Mouse (Mus musculus): ENCODE measurements at regions not wholly inside any gene's neighbourhood (a gene's known extent, or its start where the extent isn't known, plus 50 kb on each side); places are given as distances from the start of the nearest gene placed in this dataset.

GRCm38 (mm10) chr10:119074887-119075286, 165.0 kb downstream of the Cand1 start:
- no peak for DNase-seq
- TF ChIP-seq CTCF (IDR thresholded peaks at IDR 0.05; ENCODE audit: low read depth) (no peak), EP300 (IDR thresholded peaks at IDR 0.05; ENCODE audit: low read depth) (no peak)
- H3K36me3 ChIP-seq (replicated peaks; ENCODE audit: insufficient read depth, low read length) = no peaks in the 10 kb centered on the region
- 76% methylated on average over 15 of the region's 15 CpGs for WGBS (ENCODE audit: insufficient replicate concordance)
- no peak overlapping the region for H3K9ac ChIP-seq (replicated peaks)
- H3K4me1 ChIP-seq (ENCODE audit: insufficient read depth) = peaks cover 7% of the 10 kb centered on the region; the same call in 1 of the 2 replicates
- H3K27ac ChIP-seq (ENCODE audit: low read depth) = no peak overlapping the region
- ATAC-seq = no peak
- H3K27me3 ChIP-seq (ENCODE audit: insufficient read depth, low read length) = no peaks in the 10 kb centered on the region
- H3K4me3 ChIP-seq (ENCODE audit: low read depth, low read length) = no peak overlapping the region
- no peak overlapping the region for H3K4me2 ChIP-seq (ENCODE audit: low read depth, low read length)
- H3K9me3 ChIP-seq (ENCODE audit: low read length) = no peaks in the 10 kb centered on the region

- WGBS (ENCODE audit: insufficient replicate concordance) = 84% methylated on average over 3 of the region's 3 CpGs
- peaks cover 7% of the 10 kb centered on the region for H3K4me1 ChIP-seq (ENCODE audit: insufficient read depth)
- TF ChIP-seq EP300 (IDR thresholded peaks at IDR 0.05; ENCODE audit: low read depth) (no peak), CTCF (IDR thresholded peaks at IDR 0.05; ENCODE audit: low read depth) (no peak)
- H3K9ac ChIP-seq (replicated peaks) = no peak overlapping the region
- H3K4me2 ChIP-seq (ENCODE audit: low read depth, low read length) = no peak overlapping the region
- no peak for DNase-seq
- no peaks in the 10 kb centered on the region for H3K9me3 ChIP-seq (ENCODE audit: low read length)
- no peaks in the 10 kb centered on the region for H3K36me3 ChIP-seq (replicated peaks; ENCODE audit: insufficient read depth, low read length)
- no peak overlapping the region for H3K4me3 ChIP-seq (ENCODE audit: low read depth, low read length)
- H3K27ac ChIP-seq (ENCODE audit: low read depth) = no peak overlapping the region
- ATAC-seq = no peak
- no peaks in the 10 kb centered on the region for H3K27me3 ChIP-seq (ENCODE audit: insufficient read depth, low read length)
Observed at GRCm38 (mm10) chr10:119073991-119074390, 165.9 kb downstream of the Cand1 start.

GRCm38 (mm10) chr10:119069410-119069809, 170.4 kb downstream of the Cand1 start:
- H3K4me1 ChIP-seq (ENCODE audit: insufficient read depth) = peaks cover 3% of the 10 kb centered on the region; the same call in 1 of the 2 replicates
- no peaks in the 10 kb centered on the region for H3K36me3 ChIP-seq (replicated peaks; ENCODE audit: insufficient read depth, low read length)
- WGBS (ENCODE audit: insufficient replicate concordance) = 68% methylated on average over 11 of the region's 11 CpGs
- no peak for ATAC-seq
- no peak overlapping the region for H3K27ac ChIP-seq (ENCODE audit: low read depth)
- no peak for DNase-seq
- no peak for TF ChIP-seq CTCF (IDR thresholded peaks at IDR 0.05; ENCODE audit: low read depth)
- no peak for TF ChIP-seq EP300 (IDR thresholded peaks at IDR 0.05; ENCODE audit: low read depth)
- no peaks in the 10 kb centered on the region for H3K27me3 ChIP-seq (ENCODE audit: insufficient read depth, low read length)
- H3K4me3 ChIP-seq (ENCODE audit: low read depth, low read length) = no peak overlapping the region
- H3K9me3 ChIP-seq (ENCODE audit: low read length) = no peaks in the 10 kb centered on the region
- H3K9ac ChIP-seq (replicated peaks) = no peak overlapping the region
- H3K4me2 ChIP-seq (ENCODE audit: low read depth, low read length) = no peak overlapping the region

- H3K9me3 ChIP-seq (ENCODE audit: low read length) = no peaks in the 10 kb centered on the region
- 72% methylated on average over 6 of the region's 6 CpGs for WGBS (ENCODE audit: insufficient replicate concordance)
- no peak overlapping the region for H3K4me3 ChIP-seq (ENCODE audit: low read depth, low read length)
- H3K9ac ChIP-seq (replicated peaks) = no peak overlapping the region
- H3K4me2 ChIP-seq (ENCODE audit: low read depth, low read length) = no peak overlapping the region
- H3K4me1 ChIP-seq (ENCODE audit: insufficient read depth) = peaks cover 6% of the 10 kb centered on the region
- ATAC-seq = no peak
- H3K27ac ChIP-seq (ENCODE audit: low read depth) = no peak overlapping the region
- H3K36me3 ChIP-seq (replicated peaks; ENCODE audit: insufficient read depth, low read length) = no peaks in the 10 kb centered on the region
- no peaks in the 10 kb centered on the region for H3K27me3 ChIP-seq (ENCODE audit: insufficient read depth, low read length)
- TF ChIP-seq CTCF (IDR thresholded peaks at IDR 0.05; ENCODE audit: low read depth) (0 out of 2 replicates have a peak, but pooled peaks have one; percentile 14), EP300 (IDR thresholded peaks at IDR 0.05; ENCODE audit: low read depth) (no peak)
- no peak for DNase-seq
Observed at GRCm38 (mm10) chr10:119067838-119068237, 172.0 kb downstream of the Cand1 start.

GRCm38 (mm10) chr10:119067366-119067765, 172.5 kb downstream of the Cand1 start:
- 85% methylated on average over 8 of the region's 8 CpGs for WGBS (ENCODE audit: insufficient replicate concordance)
- no peak overlapping the region for H3K4me3 ChIP-seq (ENCODE audit: low read depth, low read length)
- no peaks in the 10 kb centered on the region for H3K27me3 ChIP-seq (ENCODE audit: insufficient read depth, low read length)
- no peak for DNase-seq
- TF ChIP-seq EP300 (IDR thresholded peaks at IDR 0.05; ENCODE audit: low read depth) (no peak), CTCF (IDR thresholded peaks at IDR 0.05; ENCODE audit: low read depth) (no peak)
- H3K36me3 ChIP-seq (replicated peaks; ENCODE audit: insufficient read depth, low read length) = no peaks in the 10 kb centered on the region
- no peak for ATAC-seq
- no peak overlapping the region for H3K27ac ChIP-seq (ENCODE audit: low read depth)
- no peak overlapping the region for H3K9ac ChIP-seq (replicated peaks)
- H3K4me1 ChIP-seq (ENCODE audit: insufficient read depth) = peaks cover 6% of the 10 kb centered on the region
- no peaks in the 10 kb centered on the region for H3K9me3 ChIP-seq (ENCODE audit: low read length)
- H3K4me2 ChIP-seq (ENCODE audit: low read depth, low read length) = no peak overlapping the region

DNA sequence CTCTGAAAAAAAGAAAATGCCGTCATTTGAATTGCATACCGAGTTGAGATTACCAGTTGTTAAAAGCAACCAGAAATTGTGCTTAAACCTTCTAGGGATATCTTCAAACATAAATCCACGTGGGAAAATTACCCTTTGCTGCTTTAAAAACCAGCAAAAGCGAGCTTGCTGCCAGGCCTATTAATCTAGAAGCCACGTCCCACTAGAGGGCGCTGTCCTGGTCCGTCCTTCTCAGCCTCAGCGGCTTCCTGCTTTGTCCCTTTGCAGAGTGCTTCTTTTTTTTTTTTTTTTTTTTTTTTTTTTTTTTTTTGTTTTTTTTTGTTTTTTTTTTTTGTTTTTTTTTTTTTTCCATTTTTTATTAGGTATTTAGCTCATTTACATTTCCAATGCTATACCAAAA, 173.9 kb downstream of the Cand1 start:
- ATAC-seq (peak; percentile 66), DNase-seq (peak; percentile 84)
- Histone ChIP-seq H3K9me3 (ENCODE audit: low read length) (no peaks in the 10 kb centered on the region), H3K4me2 (ENCODE audit: low read depth, low read length) (0 out of 2 replicates have a peak overlapping the region, but pooled peaks have one; percentile 37), H3K27me3 (ENCODE audit: insufficient read depth, low read length) (no peaks in the 10 kb centered on the region), H3K27ac (ENCODE audit: low read depth) (0 out of 2 replicates have a peak overlapping the region, but pooled peaks have one; percentile 30), H3K9ac (replicated peaks) (no peak overlapping the region), H3K4me3 (ENCODE audit: low read depth, low read length) (no peak overlapping the region), H3K36me3 (replicated peaks; ENCODE audit: insufficient read depth, low read length) (no peaks in the 10 kb centered on the region), H3K4me1 (ENCODE audit: insufficient read depth) (peaks cover 6% of the 10 kb centered on the region)
- TF ChIP-seq CTCF (IDR thresholded peaks at IDR 0.05; ENCODE audit: low read depth) = peak; percentile 74
- no peak for TF ChIP-seq EP300 (IDR thresholded peaks at IDR 0.05; ENCODE audit: low read depth)
- 23% methylated on average over 8 of the region's 8 CpGs for WGBS (ENCODE audit: insufficient replicate concordance)

Data from liver, postnatal 0 days (tissue).